In the genomic region with DNA sequence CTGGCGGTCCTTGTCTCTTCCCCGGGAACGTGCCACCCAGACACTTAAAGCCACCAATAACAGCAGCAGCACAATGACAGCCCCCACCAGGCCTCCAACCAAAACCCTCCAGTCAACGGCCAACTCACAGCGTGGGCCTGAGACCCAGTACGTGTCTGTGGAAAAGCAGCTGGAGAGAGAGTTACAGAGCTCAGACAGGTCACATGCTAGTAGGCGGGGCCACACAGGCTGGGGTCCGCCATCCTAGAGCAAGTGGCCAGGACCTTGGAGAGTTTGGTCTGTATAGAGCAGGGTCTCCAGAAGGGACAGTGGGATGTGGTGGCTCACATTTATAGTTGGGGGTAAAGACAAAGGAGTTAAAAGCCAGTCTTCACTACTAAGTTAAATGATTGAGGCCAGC, we compare ENCODE assay signal across 12 mouse cellular contexts. TPM values are rescaled to one million over a fixed set of nuclear protein-coding genes. Genes with fewer than 3 reads are reported as not detected.
"Had no signal": no experiment of that assay in that cellular context is flagged by ENCODE, and none has a peak within 500 bp of the region (broad histone marks: within the 10 kb centered on the region; RNA-seq: fewer than 3 reads in every experiment).

No protein-coding gene starts in this region.

- H3K36me3 ChIP-seq: liver, embryonic 13.5 days; lung, embryonic 15.5 days; midbrain, embryonic 15.5 days; neural tube, embryonic 12.5 days had no signal

- DNase-seq: liver, embryonic 13.5 days; lung, postnatal 14 days; thymus, adult 2 months had no signal

- H3K4me1 ChIP-seq: lung, embryonic 15.5 days; midbrain, embryonic 15.5 days; neural tube, embryonic 12.5 days had no signal

- H3K27me3 ChIP-seq: lung, embryonic 15.5 days; midbrain, embryonic 15.5 days; neural tube, embryonic 12.5 days had no signal

- H3K27ac ChIP-seq: liver, embryonic 13.5 days; lung, embryonic 15.5 days; macrophage; midbrain, embryonic 15.5 days; neural tube, embryonic 12.5 days had no signal

- H3K9me3 ChIP-seq: liver, embryonic 13.5 days; lung, embryonic 15.5 days; megakaryocyte, embryonic 14.5 days; midbrain, embryonic 15.5 days; neural tube, embryonic 12.5 days had no signal

- H3K9ac ChIP-seq: liver, embryonic 13.5 days; liver, postnatal 0 days; lung, embryonic 15.5 days; midbrain, embryonic 15.5 days; neural tube, embryonic 12.5 days had no signal

- H3K4me2 ChIP-seq: liver, embryonic 13.5 days; lung, embryonic 15.5 days; midbrain, embryonic 11.5 days; midbrain, embryonic 15.5 days; neural tube, embryonic 12.5 days had no signal

- H3K4me3 ChIP-seq: liver, embryonic 13.5 days; lung, embryonic 15.5 days; midbrain, embryonic 15.5 days; neural tube, embryonic 12.5 days had no signal

- ATAC-seq: liver, postnatal 0 days; midbrain, embryonic 15.5 days had no signal

RNA-seq across cellular contexts. Expression of gene Muc3a, which starts 1.5 kb away (rescaled TPM):
- total RNA-seq: monocyte, adult 5-6 weeks had no signal
- polyA plus RNA-seq: limb, embryonic 11.5 days; macrophage; midbrain, embryonic 11.5 days; neural tube, embryonic 12.5 days had no signal
